Mouse (Mus musculus): ENCODE measurements at regions not wholly inside any gene's neighbourhood (a gene's known extent, or its start where the extent isn't known, plus 50 kb on each side); places are given as distances from the start of the nearest gene placed in this dataset.

GRCm38 (mm10) chr15:61718486-61718885 lies 795.7 kb upstream of the A1bg start:
- Histone ChIP-seq H3K27me3 (ENCODE audit: control insufficient read depth, insufficient read depth, low read length) (no peaks in the 10 kb centered on the region), H3K27ac (no peak overlapping the region), H3K4me3 (ENCODE audit: insufficient read depth in 1 of 2, low read depth in 2 of 2, low read length in 2 of 2) (no peak overlapping the region), H3K4me1 (replicated peaks; ENCODE audit: control insufficient read depth in 2 of 2, insufficient read depth in 2 of 2, low read length in 1 of 2) (no peaks in the 10 kb centered on the region), H3K4me2 (ENCODE audit: low read depth) (no peak overlapping the region), H3K9me3 (ENCODE audit: control insufficient read depth, low read length) (no peaks in the 10 kb centered on the region), H3K36me3 (replicated peaks; ENCODE audit: control insufficient read depth, insufficient read depth, low read depth) (no peaks in the 10 kb centered on the region), H3K9ac (replicated peaks) (no peak overlapping the region)
- no peak for TF ChIP-seq EP300 (IDR thresholded peaks at IDR 0.05; ENCODE audit: low read depth)
- no peak for TF ChIP-seq CTCF (IDR thresholded peaks at IDR 0.05; ENCODE audit: low read depth)
- DNase-seq (ENCODE audit: low read depth in 3 of 3, low spot score in 3 of 3) = no peak
- ATAC-seq (ENCODE audit: insufficient read depth) = no peak

GRCm38 (mm10) chr15:61717216-61717615 lies 794.4 kb upstream of the A1bg start:
- Histone ChIP-seq H3K4me2 (ENCODE audit: low read depth) (no peak overlapping the region), H3K9ac (replicated peaks) (no peak overlapping the region), H3K27me3 (ENCODE audit: control insufficient read depth, insufficient read depth, low read length) (no peaks in the 10 kb centered on the region), H3K4me1 (replicated peaks; ENCODE audit: control insufficient read depth in 2 of 2, insufficient read depth in 2 of 2, low read length in 1 of 2) (no peaks in the 10 kb centered on the region), H3K9me3 (ENCODE audit: control insufficient read depth, low read length) (no peaks in the 10 kb centered on the region), H3K4me3 (ENCODE audit: insufficient read depth in 1 of 2, low read depth in 2 of 2, low read length in 2 of 2) (no peak overlapping the region), H3K27ac (no peak overlapping the region), H3K36me3 (replicated peaks; ENCODE audit: control insufficient read depth, insufficient read depth, low read depth) (no peaks in the 10 kb centered on the region)
- no peak for ATAC-seq (ENCODE audit: insufficient read depth)
- 30% methylated on average over 1 of the region's 1 CpGs for WGBS (ENCODE audit: insufficient replicate concordance)
- TF ChIP-seq CTCF (IDR thresholded peaks at IDR 0.05; ENCODE audit: low read depth) (no peak), EP300 (IDR thresholded peaks at IDR 0.05; ENCODE audit: low read depth) (no peak)
- no peak for DNase-seq (ENCODE audit: low read depth in 3 of 3, low spot score in 3 of 3)

- ATAC-seq (ENCODE audit: insufficient read depth) (no peak), DNase-seq (ENCODE audit: low read depth in 3 of 3, low spot score in 3 of 3) (no peak)
- TF ChIP-seq EP300 (IDR thresholded peaks at IDR 0.05; ENCODE audit: low read depth) (no peak), CTCF (IDR thresholded peaks at IDR 0.05; ENCODE audit: low read depth) (no peak)
- no peak overlapping the region for H3K4me2 ChIP-seq (ENCODE audit: low read depth)
- H3K27ac ChIP-seq = no peak overlapping the region
- no peak overlapping the region for H3K9ac ChIP-seq (replicated peaks)
- H3K27me3 ChIP-seq (ENCODE audit: control insufficient read depth, insufficient read depth, low read length) = no peaks in the 10 kb centered on the region
- H3K36me3 ChIP-seq (replicated peaks; ENCODE audit: control insufficient read depth, insufficient read depth, low read depth) = no peaks in the 10 kb centered on the region
- WGBS (ENCODE audit: insufficient replicate concordance) = 69% methylated on average over 2 of the region's 2 CpGs
- H3K4me1 ChIP-seq (replicated peaks; ENCODE audit: control insufficient read depth in 2 of 2, insufficient read depth in 2 of 2, low read length in 1 of 2) = no peaks in the 10 kb centered on the region
- H3K9me3 ChIP-seq (ENCODE audit: control insufficient read depth, low read length) = no peaks in the 10 kb centered on the region
- H3K4me3 ChIP-seq (ENCODE audit: insufficient read depth in 1 of 2, low read depth in 2 of 2, low read length in 2 of 2) = no peak overlapping the region
These were observed 791.1 kb upstream of the A1bg start for GRCm38 (mm10) chr15:61713953-61714352.

- Histone ChIP-seq H3K4me2 (ENCODE audit: low read depth) (no peak overlapping the region), H3K36me3 (replicated peaks; ENCODE audit: control insufficient read depth, insufficient read depth, low read depth) (no peaks in the 10 kb centered on the region), H3K9me3 (ENCODE audit: control insufficient read depth, low read length) (no peaks in the 10 kb centered on the region), H3K4me1 (replicated peaks; ENCODE audit: control insufficient read depth in 2 of 2, insufficient read depth in 2 of 2, low read length in 1 of 2) (no peaks in the 10 kb centered on the region), H3K4me3 (ENCODE audit: insufficient read depth in 1 of 2, low read depth in 2 of 2, low read length in 2 of 2) (no peak overlapping the region), H3K9ac (replicated peaks) (no peak overlapping the region), H3K27me3 (ENCODE audit: control insufficient read depth, insufficient read depth, low read length) (no peaks in the 10 kb centered on the region), H3K27ac (no peak overlapping the region)
- TF ChIP-seq EP300 (IDR thresholded peaks at IDR 0.05; ENCODE audit: low read depth) (no peak), CTCF (IDR thresholded peaks at IDR 0.05; ENCODE audit: low read depth) (no peak)
- 71% methylated on average over 4 of the region's 4 CpGs for WGBS (ENCODE audit: insufficient replicate concordance)
- ATAC-seq (ENCODE audit: insufficient read depth) (no peak), DNase-seq (ENCODE audit: low read depth in 3 of 3, low spot score in 3 of 3) (no peak)
These were observed 786.1 kb upstream of the A1bg start for GRCm38 (mm10) chr15:61708928-61709327.

- no peak overlapping the region for H3K27ac ChIP-seq
- ATAC-seq (ENCODE audit: insufficient read depth) (no peak), DNase-seq (ENCODE audit: low read depth in 3 of 3, low spot score in 3 of 3) (no peak)
- H3K36me3 ChIP-seq (replicated peaks; ENCODE audit: control insufficient read depth, insufficient read depth, low read depth) = no peaks in the 10 kb centered on the region
- no peak overlapping the region for H3K4me2 ChIP-seq (ENCODE audit: low read depth)
- H3K4me3 ChIP-seq (ENCODE audit: insufficient read depth in 1 of 2, low read depth in 2 of 2, low read length in 2 of 2) = no peak overlapping the region
- H3K9ac ChIP-seq (replicated peaks) = no peak overlapping the region
- TF ChIP-seq EP300 (IDR thresholded peaks at IDR 0.05; ENCODE audit: low read depth) = no peak
- TF ChIP-seq CTCF (IDR thresholded peaks at IDR 0.05; ENCODE audit: low read depth) = no peak
- WGBS (ENCODE audit: insufficient replicate concordance) = 44% methylated on average over 6 of the region's 6 CpGs
- H3K4me1 ChIP-seq (replicated peaks; ENCODE audit: control insufficient read depth in 2 of 2, insufficient read depth in 2 of 2, low read length in 1 of 2) = no peaks in the 10 kb centered on the region
- H3K9me3 ChIP-seq (ENCODE audit: control insufficient read depth, low read length) = no peaks in the 10 kb centered on the region
- no peaks in the 10 kb centered on the region for H3K27me3 ChIP-seq (ENCODE audit: control insufficient read depth, insufficient read depth, low read length)
These were observed 785.1 kb upstream of the A1bg start for GRCm38 (mm10) chr15:61707952-61708351.

- WGBS (ENCODE audit: insufficient replicate concordance) = 68% methylated on average over 1 of the region's 1 CpGs
- no peak for ATAC-seq (ENCODE audit: insufficient read depth)
These were observed 769.9 kb upstream of the A1bg start for GRCm38 (mm10) chr15:61692679-61693078.

More at GRCm38 (mm10) chr15:61692679-61693078, 769.9 kb upstream of the A1bg start:
- Histone ChIP-seq H3K9ac (replicated peaks) (no peak overlapping the region), H3K36me3 (replicated peaks; ENCODE audit: control insufficient read depth, insufficient read depth, low read depth) (no peaks in the 10 kb centered on the region), H3K4me3 (ENCODE audit: insufficient read depth in 1 of 2, low read depth in 2 of 2, low read length in 2 of 2) (no peak overlapping the region), H3K27ac (no peak overlapping the region), H3K4me2 (ENCODE audit: low read depth) (no peak overlapping the region), H3K27me3 (ENCODE audit: control insufficient read depth, insufficient read depth, low read length) (no peaks in the 10 kb centered on the region), H3K4me1 (replicated peaks; ENCODE audit: control insufficient read depth in 2 of 2, insufficient read depth in 2 of 2, low read length in 1 of 2) (no peaks in the 10 kb centered on the region), H3K9me3 (ENCODE audit: control insufficient read depth, low read length) (no peaks in the 10 kb centered on the region)
- no peak for TF ChIP-seq EP300 (IDR thresholded peaks at IDR 0.05; ENCODE audit: low read depth)
- DNase-seq (ENCODE audit: low read depth in 3 of 3, low spot score in 3 of 3) = no peak
